Mouse (Mus musculus): ENCODE results near the gene Serpinb1c. TPM values are rescaled to one million over a fixed set of nuclear protein-coding genes. Genes with fewer than 3 reads are reported as not detected.
"Not testable (repeated sequence)": the region's sequence is repeated elsewhere in the genome, so short reads cannot be mapped to it uniquely, and the experiment has no call there.

Serpinb1c gene
- not detected in 2 replicates for total RNA-seq (2012; rRNA removed)

- no peak for TF ChIP-seq HCFC1 (IDR thresholded peaks at IDR 0.05; ENCODE audit: borderline replicate concordance, insufficient read depth, low read length)
- TF ChIP-seq CHD2 (IDR thresholded peaks at IDR 0.05; ENCODE audit: low read depth, low read length), result no peak
- TF ChIP-seq ZNF384 (IDR thresholded peaks at IDR 0.05; ENCODE audit: low read depth, low read length), result no peak
- TF ChIP-seq ZC3H11A (IDR thresholded peaks at IDR 0.05; ENCODE audit: borderline replicate concordance, low read depth, low read length), result no peak
- no peak for TF ChIP-seq MAFK (IDR thresholded peaks at IDR 0.05; ENCODE audit: insufficient read depth, low read depth, low read length)
- in situ Hi-C loops (cut with MboI; ENCODE audit: low sequenced_read_pairs in 2 of 2, unreplicated experiment in 2 of 2), result no loop called here
- Histone ChIP-seq H3K27ac (ENCODE audit: insufficient read depth, low read depth, low read length, poor library complexity, severe bottlenecking) (no peak within 1 kb of the TSS), H3K4me3 (ENCODE audit: insufficient read depth in 1 of 2, low read depth in 1 of 2, low read length in 2 of 2, poor library complexity in 1 of 2, severe bottlenecking in 1 of 2) (no peak within 1 kb of the TSS), H3K4me1 (ENCODE audit: control insufficient read depth in 2 of 2, insufficient read depth in 2 of 2, low read length in 2 of 2, poor library complexity in 1 of 2) (no peaks in the 10 kb centered on the region), H3K36me3 (ENCODE audit: control insufficient read depth, insufficient read depth, low read length, poor library complexity, severe bottlenecking) (no peaks in the 10 kb centered on the region), H3K9me3 (ENCODE audit: control insufficient read depth, insufficient read depth, low read depth, low read length) (no peaks in the 10 kb centered on the region), H3K9ac (ENCODE audit: insufficient read depth, low read depth, low read length, poor library complexity, severe bottlenecking) (no peak within 1 kb of the TSS)
- no peak for DNase-seq (ENCODE audit: low read depth, low spot score)
Observed at GRCm38 (mm10) chr13:32898111-32898510, at the start of gene Serpinb1c. TSS of gene Serpinb1c (minus strand) at chr13:32898211.

GRCm38 (mm10) chr13:32939191-32939590 lies 41.2 kb upstream of the Serpinb1c start:
- H3K9ac ChIP-seq (ENCODE audit: insufficient read depth, low read depth, low read length, poor library complexity, severe bottlenecking); H3K4me3 ChIP-seq (ENCODE audit: insufficient read depth in 1 of 2, low read depth in 1 of 2, low read length in 2 of 2, poor library complexity in 1 of 2, severe bottlenecking in 1 of 2); H3K27ac ChIP-seq (ENCODE audit: insufficient read depth, low read depth, low read length, poor library complexity, severe bottlenecking); H3K9me3 ChIP-seq (ENCODE audit: control insufficient read depth, insufficient read depth, low read depth, low read length); DNase-seq (ENCODE audit: low read depth, low spot score); in situ Hi-C loops (cut with MboI; ENCODE audit: low sequenced_read_pairs in 2 of 2, unreplicated experiment in 2 of 2); H3K36me3 ChIP-seq (ENCODE audit: control insufficient read depth, insufficient read depth, low read length, poor library complexity, severe bottlenecking); H3K4me1 ChIP-seq (ENCODE audit: control insufficient read depth in 2 of 2, insufficient read depth in 2 of 2, low read length in 2 of 2, poor library complexity in 1 of 2): not testable (repeated sequence)

- H3K4me3 ChIP-seq (ENCODE audit: insufficient read depth in 1 of 2, low read depth in 1 of 2, low read length in 2 of 2, poor library complexity in 1 of 2, severe bottlenecking in 1 of 2); in situ Hi-C loops (cut with MboI; ENCODE audit: low sequenced_read_pairs in 2 of 2, unreplicated experiment in 2 of 2); H3K27ac ChIP-seq (ENCODE audit: insufficient read depth, low read depth, low read length, poor library complexity, severe bottlenecking); H3K9me3 ChIP-seq (ENCODE audit: control insufficient read depth, insufficient read depth, low read depth, low read length); H3K36me3 ChIP-seq (ENCODE audit: control insufficient read depth, insufficient read depth, low read length, poor library complexity, severe bottlenecking); H3K4me1 ChIP-seq (ENCODE audit: control insufficient read depth in 2 of 2, insufficient read depth in 2 of 2, low read length in 2 of 2, poor library complexity in 1 of 2); H3K9ac ChIP-seq (ENCODE audit: insufficient read depth, low read depth, low read length, poor library complexity, severe bottlenecking); DNase-seq (ENCODE audit: low read depth, low spot score): not testable (repeated sequence)
Observed at GRCm38 (mm10) chr13:32938275-32938674, 40.3 kb upstream of the Serpinb1c start.

- Histone ChIP-seq H3K9ac (ENCODE audit: insufficient read depth, low read depth, low read length, poor library complexity, severe bottlenecking) (no peak overlapping the region), H3K36me3 (ENCODE audit: control insufficient read depth, insufficient read depth, low read length, poor library complexity, severe bottlenecking) (no peaks in the 10 kb centered on the region), H3K4me1 (ENCODE audit: control insufficient read depth in 2 of 2, insufficient read depth in 2 of 2, low read length in 2 of 2, poor library complexity in 1 of 2) (no peaks in the 10 kb centered on the region), H3K27ac (ENCODE audit: insufficient read depth, low read depth, low read length, poor library complexity, severe bottlenecking) (no peak overlapping the region), H3K4me3 (ENCODE audit: insufficient read depth in 1 of 2, low read depth in 1 of 2, low read length in 2 of 2, poor library complexity in 1 of 2, severe bottlenecking in 1 of 2) (no peak overlapping the region), H3K9me3 (ENCODE audit: control insufficient read depth, insufficient read depth, low read depth, low read length) (0 out of 2 replicates have a peak, but pooled peaks cover 1% of the 10 kb centered on the region)
- in situ Hi-C loops (cut with MboI; ENCODE audit: low sequenced_read_pairs in 2 of 2, unreplicated experiment in 2 of 2), result no loop called here
- TF ChIP-seq HCFC1 (IDR thresholded peaks at IDR 0.05; ENCODE audit: borderline replicate concordance, insufficient read depth, low read length) (no peak), CHD2 (IDR thresholded peaks at IDR 0.05; ENCODE audit: low read depth, low read length) (no peak), MAFK (IDR thresholded peaks at IDR 0.05; ENCODE audit: insufficient read depth, low read depth, low read length) (no peak), ZNF384 (IDR thresholded peaks at IDR 0.05; ENCODE audit: low read depth, low read length) (no peak), ZC3H11A (IDR thresholded peaks at IDR 0.05; ENCODE audit: borderline replicate concordance, low read depth, low read length) (no peak)
- no peak for DNase-seq (ENCODE audit: low read depth, low spot score)
Observed at GRCm38 (mm10) chr13:32934706-32935381, 36.8 kb upstream of the Serpinb1c start.

GRCm38 (mm10) chr13:32929107-32929750 lies 31.2 kb upstream of the Serpinb1c start:
- Histone ChIP-seq H3K9ac (ENCODE audit: insufficient read depth, low read depth, low read length, poor library complexity, severe bottlenecking) (no peak overlapping the region), H3K9me3 (ENCODE audit: control insufficient read depth, insufficient read depth, low read depth, low read length) (no peaks in the 10 kb centered on the region), H3K36me3 (ENCODE audit: control insufficient read depth, insufficient read depth, low read length, poor library complexity, severe bottlenecking) (no peaks in the 10 kb centered on the region), H3K4me1 (ENCODE audit: control insufficient read depth in 2 of 2, insufficient read depth in 2 of 2, low read length in 2 of 2, poor library complexity in 1 of 2) (no peaks in the 10 kb centered on the region), H3K27ac (ENCODE audit: insufficient read depth, low read depth, low read length, poor library complexity, severe bottlenecking) (no peak overlapping the region), H3K4me3 (ENCODE audit: insufficient read depth in 1 of 2, low read depth in 1 of 2, low read length in 2 of 2, poor library complexity in 1 of 2, severe bottlenecking in 1 of 2) (no peak overlapping the region)
- TF ChIP-seq CHD2 (IDR thresholded peaks at IDR 0.05; ENCODE audit: low read depth, low read length) (no peak), ZC3H11A (IDR thresholded peaks at IDR 0.05; ENCODE audit: borderline replicate concordance, low read depth, low read length) (no peak), MAFK (IDR thresholded peaks at IDR 0.05; ENCODE audit: insufficient read depth, low read depth, low read length) (no peak), HCFC1 (IDR thresholded peaks at IDR 0.05; ENCODE audit: borderline replicate concordance, insufficient read depth, low read length) (no peak), ZNF384 (IDR thresholded peaks at IDR 0.05; ENCODE audit: low read depth, low read length) (no peak)
- DNase-seq (ENCODE audit: low read depth, low spot score), result no peak
- in situ Hi-C loops (cut with MboI; ENCODE audit: low sequenced_read_pairs in 2 of 2, unreplicated experiment in 2 of 2), result no loop called here

All from ES-E14 (cell line).